Mouse (Mus musculus): ENCODE data around the gene Arl14. TPM values are rescaled to one million over a fixed set of nuclear protein-coding genes. Genes with fewer than 3 reads are reported as not detected.
"Not testable (repeated sequence)": the region's sequence is repeated elsewhere in the genome, so short reads cannot be mapped to it uniquely, and the experiment has no call there.

Arl14 gene
- polyA plus RNA-seq, 1 experiment from 2014 or later, result 1.1 TPM

- no peak for ATAC-seq (ENCODE audit: borderline replicate concordance, extremely low read depth, low FRiP score, low TSS enrichment)
- H3K36me3 ChIP-seq, result no peaks in the 10 kb centered on the region
- H3K27me3 ChIP-seq, result no peaks in the 10 kb centered on the region
- H3K9ac ChIP-seq, result no peak overlapping the region
- H3K4me1 ChIP-seq, result no peaks in the 10 kb centered on the region
- H3K9me3 ChIP-seq, result no peaks in the 10 kb centered on the region
- peak overlapping the region; percentile 42 for H3K4me2 ChIP-seq
- WGBS, result 61% methylated on average over 14 of the region's 14 CpGs
- peak overlapping the region; percentile 24 for H3K4me3 ChIP-seq
- peak overlapping the region; percentile 48; the same call in 1 of the 2 replicates for H3K27ac ChIP-seq
These were observed 282 bp downstream of the Arl14 start for GRCm38 (mm10) chr3:69222502-69222900.

DNA sequence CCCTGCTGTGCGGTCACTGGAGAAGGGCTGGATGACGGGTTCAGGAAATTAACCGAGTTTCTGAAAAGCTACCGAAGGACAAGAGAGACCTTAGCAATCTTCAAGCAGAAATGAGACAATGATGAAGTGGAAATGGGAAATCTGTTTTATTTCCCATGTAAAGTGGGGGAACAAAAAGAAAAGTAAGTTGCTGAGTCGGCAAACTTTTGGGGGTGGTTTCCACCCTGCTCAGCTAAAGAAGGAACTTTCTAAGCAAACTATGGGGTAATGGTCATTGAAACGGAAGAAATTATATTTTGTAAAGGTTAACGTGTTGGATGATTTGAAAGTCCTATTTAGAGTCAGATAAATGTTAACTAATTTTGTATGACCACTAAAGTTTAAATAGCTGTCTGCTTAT lies 768 bp downstream of the Arl14 start:
- Histone ChIP-seq H3K36me3 (no peaks in the 10 kb centered on the region), H3K27me3 (no peaks in the 10 kb centered on the region), H3K27ac (0 out of 2 replicates have a peak overlapping the region, but pooled peaks have one; percentile 48), H3K4me3 (peak overlapping the region; percentile 24), H3K4me1 (no peaks in the 10 kb centered on the region), H3K4me2 (peak overlapping the region; percentile 42), H3K9me3 (no peaks in the 10 kb centered on the region), H3K9ac (no peak overlapping the region)
- WGBS, result 64% methylated on average over 7 of the region's 7 CpGs
- ATAC-seq (ENCODE audit: borderline replicate concordance, extremely low read depth, low FRiP score, low TSS enrichment), result no peak

- no peak overlapping the region for H3K9ac ChIP-seq
- no peak for ATAC-seq (ENCODE audit: borderline replicate concordance, extremely low read depth, low FRiP score, low TSS enrichment)
- no peaks in the 10 kb centered on the region for H3K36me3 ChIP-seq
- H3K4me2 ChIP-seq, result no peak overlapping the region
- 63% methylated on average over 8 of the region's 8 CpGs for WGBS
- no peaks in the 10 kb centered on the region for H3K9me3 ChIP-seq
- no peak overlapping the region for H3K4me3 ChIP-seq
- H3K27ac ChIP-seq, result no peak overlapping the region
- no peaks in the 10 kb centered on the region for H3K27me3 ChIP-seq
- no peaks in the 10 kb centered on the region for H3K4me1 ChIP-seq
These were observed 1.4 kb downstream of the Arl14 start for GRCm38 (mm10) chr3:69223666-69224065.

DNA sequence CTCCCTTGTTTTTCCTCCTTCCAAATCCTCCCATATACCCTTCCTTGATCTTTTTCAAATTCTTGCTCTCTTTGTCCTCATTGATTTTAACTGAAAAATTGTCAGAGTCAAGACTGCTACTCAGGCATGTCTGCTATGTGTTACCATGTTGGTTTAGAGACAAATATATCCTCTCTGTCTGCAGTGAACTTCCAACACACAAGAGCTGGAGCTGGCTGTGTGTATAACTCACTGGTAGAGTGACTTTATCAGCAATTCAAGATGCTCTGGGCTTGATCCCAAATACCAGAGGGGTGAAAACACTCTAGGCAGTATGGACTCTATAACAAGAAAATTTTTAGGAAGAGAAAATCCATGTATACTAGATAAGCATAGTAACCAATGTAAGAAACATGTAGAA lies 2.8 kb downstream of the Arl14 start:
- Histone ChIP-seq H3K27ac (no peak overlapping the region), H3K4me2 (no peak overlapping the region), H3K27me3 (no peaks in the 10 kb centered on the region), H3K36me3 (no peaks in the 10 kb centered on the region), H3K9ac (no peak overlapping the region), H3K4me1 (no peaks in the 10 kb centered on the region), H3K9me3 (no peaks in the 10 kb centered on the region), H3K4me3 (no peak overlapping the region)
- ATAC-seq (ENCODE audit: borderline replicate concordance, extremely low read depth, low FRiP score, low TSS enrichment), result no peak

GRCm38 (mm10) chr3:69226496-69226895 lies 4.3 kb downstream of the Arl14 start:
- H3K36me3 ChIP-seq, result no peaks in the 10 kb centered on the region
- ATAC-seq (ENCODE audit: borderline replicate concordance, extremely low read depth, low FRiP score, low TSS enrichment), result no peak
- no peak overlapping the region for H3K4me3 ChIP-seq
- no peaks in the 10 kb centered on the region for H3K4me1 ChIP-seq
- H3K9ac ChIP-seq, result no peak overlapping the region
- no peaks in the 10 kb centered on the region for H3K9me3 ChIP-seq
- H3K4me2 ChIP-seq, result no peak overlapping the region
- H3K27ac ChIP-seq, result no peak overlapping the region
- no peaks in the 10 kb centered on the region for H3K27me3 ChIP-seq
- 47% methylated on average over 2 of the region's 2 CpGs for WGBS

- Histone ChIP-seq H3K36me3 (no peaks in the 10 kb centered on the region), H3K4me3 (no peak overlapping the region), H3K4me1 (no peaks in the 10 kb centered on the region), H3K27me3 (no peaks in the 10 kb centered on the region), H3K27ac (no peak overlapping the region), H3K9ac (no peak overlapping the region), H3K9me3 (no peaks in the 10 kb centered on the region), H3K4me2 (no peak overlapping the region)
- ATAC-seq (ENCODE audit: borderline replicate concordance, extremely low read depth, low FRiP score, low TSS enrichment), result no peak
- 78% methylated on average over 1 of the region's 1 CpGs for WGBS
These were observed 5.8 kb downstream of the Arl14 start for GRCm38 (mm10) chr3:69228002-69228401.

- Histone ChIP-seq H3K9ac (no peak overlapping the region), H3K4me2 (no peak overlapping the region), H3K4me1 (no peaks in the 10 kb centered on the region), H3K36me3 (no peaks in the 10 kb centered on the region), H3K4me3 (no peak overlapping the region), H3K27ac (no peak overlapping the region), H3K27me3 (no peaks in the 10 kb centered on the region), H3K9me3 (no peaks in the 10 kb centered on the region)
- no peak for ATAC-seq (ENCODE audit: borderline replicate concordance, extremely low read depth, low FRiP score, low TSS enrichment)
- 88% methylated on average over 14 of the region's 14 CpGs for WGBS
These were observed 9.4 kb downstream of the Arl14 start for GRCm38 (mm10) chr3:69231522-69232138.

GRCm38 (mm10) chr3:69233552-69234189 lies 11.5 kb downstream of the Arl14 start:
- not testable (repeated sequence) for H3K4me2 ChIP-seq, H3K27me3 ChIP-seq, H3K4me1 ChIP-seq, H3K36me3 ChIP-seq, H3K4me3 ChIP-seq, H3K9ac ChIP-seq, H3K9me3 ChIP-seq
- peak; percentile 39; the same call in 1 of the 2 replicates for ATAC-seq (ENCODE audit: borderline replicate concordance, extremely low read depth, low FRiP score, low TSS enrichment)
- 0 out of 2 replicates have a peak overlapping the region, but pooled peaks have one; percentile 9 for H3K27ac ChIP-seq
- WGBS, result 68% methylated on average over 10 of the region's 10 CpGs

- no peaks in the 10 kb centered on the region for H3K9me3 ChIP-seq
- H3K27me3 ChIP-seq, result no peaks in the 10 kb centered on the region
- H3K4me2 ChIP-seq, result no peak overlapping the region
- H3K9ac ChIP-seq, result no peak overlapping the region
- no peaks in the 10 kb centered on the region for H3K4me1 ChIP-seq
- WGBS, result 93% methylated on average over 1 of the region's 1 CpGs
- no peak overlapping the region for H3K27ac ChIP-seq
- no peak overlapping the region for H3K4me3 ChIP-seq
- no peaks in the 10 kb centered on the region for H3K36me3 ChIP-seq
- no peak for ATAC-seq (ENCODE audit: borderline replicate concordance, extremely low read depth, low FRiP score, low TSS enrichment)
These were observed 12.3 kb downstream of the Arl14 start for GRCm38 (mm10) chr3:69234525-69234924.

- no peaks in the 10 kb centered on the region for H3K4me1 ChIP-seq
- H3K4me3 ChIP-seq, result no peak overlapping the region
- no peaks in the 10 kb centered on the region for H3K9me3 ChIP-seq
- WGBS, result 71% methylated on average over 3 of the region's 3 CpGs
- H3K4me2 ChIP-seq, result no peak overlapping the region
- no peaks in the 10 kb centered on the region for H3K27me3 ChIP-seq
- ATAC-seq (ENCODE audit: borderline replicate concordance, extremely low read depth, low FRiP score, low TSS enrichment), result no peak
- H3K36me3 ChIP-seq, result no peaks in the 10 kb centered on the region
- H3K9ac ChIP-seq, result no peak overlapping the region
- H3K27ac ChIP-seq, result no peak overlapping the region
These were observed 13.6 kb downstream of the Arl14 start for GRCm38 (mm10) chr3:69235806-69236205.

GRCm38 (mm10) chr3:69236491-69236890 lies 14.3 kb downstream of the Arl14 start:
- Histone ChIP-seq H3K9me3 (no peaks in the 10 kb centered on the region), H3K36me3 (no peaks in the 10 kb centered on the region), H3K4me1 (no peaks in the 10 kb centered on the region), H3K4me3 (no peak overlapping the region), H3K27ac (no peak overlapping the region), H3K4me2 (no peak overlapping the region), H3K27me3 (no peaks in the 10 kb centered on the region), H3K9ac (no peak overlapping the region)
- WGBS, result 75% methylated on average over 12 of the region's 12 CpGs
- ATAC-seq (ENCODE audit: borderline replicate concordance, extremely low read depth, low FRiP score, low TSS enrichment), result no peak

GRCm38 (mm10) chr3:69238141-69238851 lies 16.1 kb downstream of the Arl14 start:
- Histone ChIP-seq H3K9ac (no peak overlapping the region), H3K4me2 (no peak overlapping the region), H3K27ac (no peak overlapping the region), H3K9me3 (no peaks in the 10 kb centered on the region), H3K36me3 (no peaks in the 10 kb centered on the region), H3K4me3 (no peak overlapping the region), H3K4me1 (no peaks in the 10 kb centered on the region), H3K27me3 (no peaks in the 10 kb centered on the region)
- WGBS, result 42% methylated on average over 12 of the region's 12 CpGs
- no peak for ATAC-seq (ENCODE audit: borderline replicate concordance, extremely low read depth, low FRiP score, low TSS enrichment)

Data from lung, embryonic 15.5 days (tissue).